Mouse (Mus musculus): Measurements from ENCODE around the gene Cct4. TPM values are rescaled to one million over a fixed set of nuclear protein-coding genes. Genes with fewer than 3 reads are reported as not detected.

Cct4 gene
- polyA plus RNA-seq, 1 experiment from 2014 or later = 295 TPM

GRCm38 (mm10) chr11:22971835-22972709 lies 18.2 kb upstream of the Cct4 start, which contains the start of gene Zrsr1:
Gene Zrsr1 (plus strand): TSS chr11:22972005.
- H3K36me3 ChIP-seq = peaks cover 53% of the 10 kb centered on the region
- no peaks in the 10 kb centered on the region for H3K27me3 ChIP-seq
- peak within 1 kb of the TSS; percentile 51 for H3K4me3 ChIP-seq (replicated peaks)
- H3K9me3 ChIP-seq (replicated peaks) = peaks cover 21% of the 10 kb centered on the region
- 56% methylated on average over 56 of the region's 56 CpGs for WGBS
- H3K4me2 ChIP-seq = peak within 1 kb of the TSS; percentile 67
- peaks cover 15% of the 10 kb centered on the region for H3K4me1 ChIP-seq
- ATAC-seq (replicated peaks; ENCODE audit: low FRiP score) = peak; percentile 88
- peak within 1 kb of the TSS; percentile 37 for H3K9ac ChIP-seq
- H3K27ac ChIP-seq = peak within 1 kb of the TSS; percentile 86

- Histone ChIP-seq H3K9me3 (replicated peaks) (peaks cover 20% of the 10 kb centered on the region), H3K4me1 (peaks cover 15% of the 10 kb centered on the region), H3K27me3 (no peaks in the 10 kb centered on the region), H3K4me3 (replicated peaks) (peak overlapping the region; percentile 51), H3K4me2 (peak overlapping the region; percentile 67), H3K27ac (peak overlapping the region; percentile 86), H3K9ac (peak overlapping the region; percentile 50), H3K36me3 (peaks cover 56% of the 10 kb centered on the region)
- WGBS = 50% methylated on average over 42 of the region's 46 CpGs
- peak; percentile 69 for ATAC-seq (replicated peaks; ENCODE audit: low FRiP score)
Measured at GRCm38 (mm10) chr11:22972746-22973526, 17.4 kb upstream of the Cct4 start.

GRCm38 (mm10) chr11:22973599-22973998 lies 16.7 kb upstream of the Cct4 start:
- Histone ChIP-seq H3K4me1 (peaks cover 15% of the 10 kb centered on the region), H3K27me3 (no peaks in the 10 kb centered on the region), H3K9ac (peak overlapping the region; percentile 50), H3K27ac (peak overlapping the region; percentile 73), H3K9me3 (replicated peaks) (peaks cover 20% of the 10 kb centered on the region), H3K36me3 (peaks cover 62% of the 10 kb centered on the region), H3K4me3 (replicated peaks) (peak overlapping the region; percentile 51), H3K4me2 (peak overlapping the region; percentile 60)
- WGBS = 49% methylated on average over 14 of the region's 14 CpGs
- ATAC-seq (replicated peaks; ENCODE audit: low FRiP score) = no peak

GRCm38 (mm10) chr11:22978215-22978614 lies 12.1 kb upstream of the Cct4 start:
- H3K9me3 ChIP-seq (replicated peaks) = no peaks in the 10 kb centered on the region
- ATAC-seq (replicated peaks; ENCODE audit: low FRiP score) = no peak
- 92% methylated on average over 3 of the region's 3 CpGs for WGBS

GRCm38 (mm10) chr11:22978711-22979110 lies 11.6 kb upstream of the Cct4 start:
- 38% methylated on average over 1 of the region's 1 CpGs for WGBS
- Histone ChIP-seq H3K4me3 (replicated peaks) (no peak overlapping the region), H3K4me1 (peaks cover 32% of the 10 kb centered on the region), H3K36me3 (peaks cover 39% of the 10 kb centered on the region), H3K9ac (no peak overlapping the region), H3K9me3 (replicated peaks) (no peaks in the 10 kb centered on the region), H3K27me3 (no peaks in the 10 kb centered on the region), H3K27ac (no peak overlapping the region), H3K4me2 (no peak overlapping the region)
- no peak for ATAC-seq (replicated peaks; ENCODE audit: low FRiP score)

More at GRCm38 (mm10) chr11:22978215-22978614, 12.1 kb upstream of the Cct4 start:
- Histone ChIP-seq H3K4me2 (no peak overlapping the region), H3K4me1 (peaks cover 32% of the 10 kb centered on the region), H3K36me3 (peaks cover 44% of the 10 kb centered on the region), H3K4me3 (replicated peaks) (no peak overlapping the region), H3K27me3 (no peaks in the 10 kb centered on the region), H3K9ac (no peak overlapping the region), H3K27ac (no peak overlapping the region)

- no peaks in the 10 kb centered on the region for H3K27me3 ChIP-seq
- no peaks in the 10 kb centered on the region for H3K9me3 ChIP-seq (replicated peaks)
- peaks cover 34% of the 10 kb centered on the region for H3K36me3 ChIP-seq
- H3K4me3 ChIP-seq (replicated peaks) = no peak overlapping the region
- H3K4me2 ChIP-seq = no peak overlapping the region
- H3K9ac ChIP-seq = no peak overlapping the region
- peaks cover 28% of the 10 kb centered on the region for H3K4me1 ChIP-seq
- 93% methylated on average over 1 of the region's 1 CpGs for WGBS
- ATAC-seq (replicated peaks; ENCODE audit: low FRiP score) = no peak
- no peak overlapping the region for H3K27ac ChIP-seq
Measured at GRCm38 (mm10) chr11:22979221-22979620, 11.1 kb upstream of the Cct4 start.

- ATAC-seq (replicated peaks; ENCODE audit: low FRiP score) = no peak; the same call in 1 of the 2 replicates
- H3K27ac ChIP-seq = peak overlapping the region; percentile 99
- peaks cover 33% of the 10 kb centered on the region for H3K36me3 ChIP-seq
- peaks cover 22% of the 10 kb centered on the region for H3K4me1 ChIP-seq
- H3K4me2 ChIP-seq = peak overlapping the region; percentile 69
- WGBS = 37% methylated on average over 4 of the region's 4 CpGs
- H3K27me3 ChIP-seq = no peaks in the 10 kb centered on the region
- peak overlapping the region; percentile 70 for H3K4me3 ChIP-seq (replicated peaks)
- peak overlapping the region; percentile 55; the same call in 1 of the 2 replicates for H3K9ac ChIP-seq
- H3K9me3 ChIP-seq (replicated peaks) = no peaks in the 10 kb centered on the region
Measured at GRCm38 (mm10) chr11:22981041-22981440, 9.3 kb upstream of the Cct4 start.

- ATAC-seq (replicated peaks; ENCODE audit: low FRiP score) = peak; percentile 41
- Histone ChIP-seq H3K36me3 (peaks cover 28% of the 10 kb centered on the region), H3K4me3 (replicated peaks) (peak overlapping the region; percentile 70), H3K4me1 (peaks cover 20% of the 10 kb centered on the region), H3K9me3 (replicated peaks) (no peaks in the 10 kb centered on the region), H3K4me2 (peak overlapping the region; percentile 69), H3K27me3 (no peaks in the 10 kb centered on the region), H3K9ac (peak overlapping the region; percentile 55), H3K27ac (peak overlapping the region; percentile 99)
- 3% methylated on average over 12 of the region's 12 CpGs for WGBS
Measured at GRCm38 (mm10) chr11:22981543-22981950, 8.8 kb upstream of the Cct4 start.

- Histone ChIP-seq H3K27me3 (no peaks in the 10 kb centered on the region), H3K4me1 (peaks cover 17% of the 10 kb centered on the region), H3K4me2 (peak within 1 kb of the TSS; percentile 69), H3K27ac (peak within 1 kb of the TSS; percentile 99), H3K4me3 (replicated peaks) (peak within 1 kb of the TSS; percentile 70), H3K36me3 (peaks cover 22% of the 10 kb centered on the region), H3K9ac (peak within 1 kb of the TSS; percentile 55), H3K9me3 (replicated peaks) (no peaks in the 10 kb centered on the region)
- peak; percentile 97 for ATAC-seq (replicated peaks; ENCODE audit: low FRiP score)
- WGBS = 3% methylated on average over 42 of the region's 42 CpGs
Measured at GRCm38 (mm10) chr11:22981984-22982757, 8.1 kb upstream of the Cct4 start, which contains the start of the genes Gm28048 and Commd1. Gene Gm28048 (minus strand): TSS chr11:22982090. Gene Commd1 (minus strand): TSS chr11:22982382.

GRCm38 (mm10) chr11:22982846-22983245 lies 7.5 kb upstream of the Cct4 start:
- WGBS = 78% methylated on average over 6 of the region's 6 CpGs
- H3K4me2 ChIP-seq = peak overlapping the region; percentile 69; the same call in 1 of the 2 replicates

GRCm38 (mm10) chr11:22985510-22985909 lies 4.8 kb upstream of the Cct4 start:
- H3K9ac ChIP-seq = no peak overlapping the region
- 83% methylated on average over 3 of the region's 3 CpGs for WGBS
- peaks cover 17% of the 10 kb centered on the region for H3K4me1 ChIP-seq
- H3K36me3 ChIP-seq = no peaks in the 10 kb centered on the region
- no peak overlapping the region for H3K4me2 ChIP-seq
- H3K27ac ChIP-seq = no peak overlapping the region
- H3K27me3 ChIP-seq = no peaks in the 10 kb centered on the region
- H3K9me3 ChIP-seq (replicated peaks) = no peaks in the 10 kb centered on the region
- ATAC-seq (replicated peaks; ENCODE audit: low FRiP score) = no peak
- H3K4me3 ChIP-seq (replicated peaks) = no peak overlapping the region

More at GRCm38 (mm10) chr11:22982846-22983245, 7.5 kb upstream of the Cct4 start:
- Histone ChIP-seq H3K4me1 (peaks cover 17% of the 10 kb centered on the region), H3K9ac (no peak overlapping the region), H3K27me3 (no peaks in the 10 kb centered on the region), H3K27ac (no peak overlapping the region), H3K36me3 (peaks cover 15% of the 10 kb centered on the region), H3K9me3 (replicated peaks) (no peaks in the 10 kb centered on the region), H3K4me3 (replicated peaks) (no peak overlapping the region)
- no peak for ATAC-seq (replicated peaks; ENCODE audit: low FRiP score)

Measured in kidney, embryonic 15.5 days (tissue).